Mouse (Mus musculus): Measurements from ENCODE around the gene Tsc1. TPM values are rescaled to one million over a fixed set of nuclear protein-coding genes. Genes with fewer than 3 reads are reported as not detected.

Gene Tsc1
- polyA plus RNA-seq (2014; fragmentation: Nextera tagmentation; extraction: Ambion mirVana): 24.1 TPM in 2 replicates

GRCm38 (mm10) chr2:28640461-28641424, at the start of gene Tsc1:
Gene Tsc1 (plus strand): TSS chr2:28641228.
- DNase-seq (ENCODE audit: low spot score): peak; percentile 99
- Histone ChIP-seq H3K4me1 (ENCODE audit: control insufficient read depth, insufficient read depth, low read length) (peaks cover 8% of the 10 kb centered on the region; the same call in 1 of the 2 replicates), H3K27me3 (ENCODE audit: control insufficient read depth, insufficient read depth, low read length) (no peaks in the 10 kb centered on the region), H3K9ac (ENCODE audit: low read length) (peak within 1 kb of the TSS; percentile 91), H3K9me3 (ENCODE audit: control insufficient read depth, low read length) (no peaks in the 10 kb centered on the region), H3K4me3 (ENCODE audit: low read depth, low read length) (peak within 1 kb of the TSS; percentile 100), H3K36me3 (ENCODE audit: control insufficient read depth, insufficient read depth, low read length) (no peaks in the 10 kb centered on the region), H3K4me2 (ENCODE audit: low read depth) (peak within 1 kb of the TSS; percentile 81), H3K27ac (ENCODE audit: low read depth, low read length) (peak within 1 kb of the TSS; percentile 86)
- WGBS: 3% methylated on average over 37 of the region's 47 CpGs
- ATAC-seq (ENCODE audit: insufficient read depth, low FRiP score, low TSS enrichment): peak; percentile 93

GRCm38 (mm10) chr2:28591479-28591878, 49.5 kb upstream of the Tsc1 start:
- 79% methylated on average over 2 of the region's 2 CpGs for WGBS
- no peaks in the 10 kb centered on the region for H3K4me1 ChIP-seq (ENCODE audit: control insufficient read depth, insufficient read depth, low read length)
- no peak for ATAC-seq (ENCODE audit: insufficient read depth, low FRiP score, low TSS enrichment)

GRCm38 (mm10) chr2:28592809-28593208, 48.2 kb upstream of the Tsc1 start:
- Histone ChIP-seq H3K27me3 (ENCODE audit: control insufficient read depth, insufficient read depth, low read length) (no peaks in the 10 kb centered on the region), H3K27ac (ENCODE audit: low read depth, low read length) (no peak overlapping the region), H3K9me3 (ENCODE audit: control insufficient read depth, low read length) (no peaks in the 10 kb centered on the region), H3K9ac (ENCODE audit: low read length) (no peak overlapping the region), H3K36me3 (ENCODE audit: control insufficient read depth, insufficient read depth, low read length) (no peaks in the 10 kb centered on the region), H3K4me2 (ENCODE audit: low read depth) (no peak overlapping the region), H3K4me3 (ENCODE audit: low read depth, low read length) (no peak overlapping the region), H3K4me1 (ENCODE audit: control insufficient read depth, insufficient read depth, low read length) (no peaks in the 10 kb centered on the region)
- DNase-seq (ENCODE audit: low spot score) (peak; percentile 73), ATAC-seq (ENCODE audit: insufficient read depth, low FRiP score, low TSS enrichment) (no peak)
- 7% methylated on average over 15 of the region's 15 CpGs for WGBS

More at GRCm38 (mm10) chr2:28591479-28591878, 49.5 kb upstream of the Tsc1 start:
- no peak for DNase-seq (ENCODE audit: low spot score)
- Histone ChIP-seq H3K4me3 (ENCODE audit: low read depth, low read length) (no peak overlapping the region), H3K9me3 (ENCODE audit: control insufficient read depth, low read length) (no peaks in the 10 kb centered on the region), H3K9ac (ENCODE audit: low read length) (no peak overlapping the region), H3K27me3 (ENCODE audit: control insufficient read depth, insufficient read depth, low read length) (no peaks in the 10 kb centered on the region), H3K27ac (ENCODE audit: low read depth, low read length) (no peak overlapping the region), H3K36me3 (ENCODE audit: control insufficient read depth, insufficient read depth, low read length) (no peaks in the 10 kb centered on the region), H3K4me2 (ENCODE audit: low read depth) (no peak overlapping the region)

- H3K4me3 ChIP-seq (ENCODE audit: low read depth, low read length): no peak overlapping the region
- H3K4me2 ChIP-seq (ENCODE audit: low read depth): no peak overlapping the region
- H3K9ac ChIP-seq (ENCODE audit: low read length): no peak overlapping the region
- no peaks in the 10 kb centered on the region for H3K27me3 ChIP-seq (ENCODE audit: control insufficient read depth, insufficient read depth, low read length)
- ATAC-seq (ENCODE audit: insufficient read depth, low FRiP score, low TSS enrichment): no peak
- no peaks in the 10 kb centered on the region for H3K9me3 ChIP-seq (ENCODE audit: control insufficient read depth, low read length)
- no peaks in the 10 kb centered on the region for H3K36me3 ChIP-seq (ENCODE audit: control insufficient read depth, insufficient read depth, low read length)
- no peaks in the 10 kb centered on the region for H3K4me1 ChIP-seq (ENCODE audit: control insufficient read depth, insufficient read depth, low read length)
- 78% methylated on average over 7 of the region's 7 CpGs for WGBS
- DNase-seq (ENCODE audit: low spot score): no peak
- H3K27ac ChIP-seq (ENCODE audit: low read depth, low read length): no peak overlapping the region
Measured at GRCm38 (mm10) chr2:28596021-28596420, 45.0 kb upstream of the Tsc1 start.

- Histone ChIP-seq H3K27me3 (ENCODE audit: control insufficient read depth, insufficient read depth, low read length) (no peaks in the 10 kb centered on the region), H3K4me3 (ENCODE audit: low read depth, low read length) (no peak overlapping the region), H3K9ac (ENCODE audit: low read length) (no peak overlapping the region), H3K9me3 (ENCODE audit: control insufficient read depth, low read length) (no peaks in the 10 kb centered on the region), H3K4me1 (ENCODE audit: control insufficient read depth, insufficient read depth, low read length) (no peaks in the 10 kb centered on the region), H3K4me2 (ENCODE audit: low read depth) (no peak overlapping the region), H3K36me3 (ENCODE audit: control insufficient read depth, insufficient read depth, low read length) (no peaks in the 10 kb centered on the region), H3K27ac (ENCODE audit: low read depth, low read length) (no peak overlapping the region)
- DNase-seq (ENCODE audit: low spot score) (no peak), ATAC-seq (ENCODE audit: insufficient read depth, low FRiP score, low TSS enrichment) (no peak)
- WGBS: 87% methylated on average over 7 of the region's 7 CpGs
Measured at GRCm38 (mm10) chr2:28596998-28597397, 44.0 kb upstream of the Tsc1 start.

GRCm38 (mm10) chr2:28597733-28598547, 43.1 kb upstream of the Tsc1 start:
- Histone ChIP-seq H3K4me3 (ENCODE audit: low read depth, low read length) (no peak overlapping the region), H3K36me3 (ENCODE audit: control insufficient read depth, insufficient read depth, low read length) (no peaks in the 10 kb centered on the region), H3K9me3 (ENCODE audit: control insufficient read depth, low read length) (no peaks in the 10 kb centered on the region), H3K27ac (ENCODE audit: low read depth, low read length) (no peak overlapping the region), H3K27me3 (ENCODE audit: control insufficient read depth, insufficient read depth, low read length) (no peaks in the 10 kb centered on the region), H3K9ac (ENCODE audit: low read length) (no peak overlapping the region), H3K4me1 (ENCODE audit: control insufficient read depth, insufficient read depth, low read length) (no peaks in the 10 kb centered on the region), H3K4me2 (ENCODE audit: low read depth) (no peak overlapping the region)
- ATAC-seq (ENCODE audit: insufficient read depth, low FRiP score, low TSS enrichment) (no peak), DNase-seq (ENCODE audit: low spot score) (no peak)
- 76% methylated on average over 7 of the region's 7 CpGs for WGBS

- 74% methylated on average over 12 of the region's 12 CpGs for WGBS
- H3K4me1 ChIP-seq (ENCODE audit: control insufficient read depth, insufficient read depth, low read length): no peaks in the 10 kb centered on the region
- no peak overlapping the region for H3K4me2 ChIP-seq (ENCODE audit: low read depth)
- H3K9me3 ChIP-seq (ENCODE audit: control insufficient read depth, low read length): no peaks in the 10 kb centered on the region
- 0 out of 2 replicates have a peak overlapping the region, but pooled peaks have one; percentile 6 for H3K27ac ChIP-seq (ENCODE audit: low read depth, low read length)
- no peak overlapping the region for H3K9ac ChIP-seq (ENCODE audit: low read length)
- no peak overlapping the region for H3K4me3 ChIP-seq (ENCODE audit: low read depth, low read length)
- H3K36me3 ChIP-seq (ENCODE audit: control insufficient read depth, insufficient read depth, low read length): no peaks in the 10 kb centered on the region
- ATAC-seq (ENCODE audit: insufficient read depth, low FRiP score, low TSS enrichment) (no peak), DNase-seq (ENCODE audit: low spot score) (no peak)
- H3K27me3 ChIP-seq (ENCODE audit: control insufficient read depth, insufficient read depth, low read length): no peaks in the 10 kb centered on the region
Measured at GRCm38 (mm10) chr2:28598692-28599568, 42.1 kb upstream of the Tsc1 start.

GRCm38 (mm10) chr2:28599569-28599900, 41.5 kb upstream of the Tsc1 start:
- no peak for DNase-seq (ENCODE audit: low spot score)
- H3K9ac ChIP-seq (ENCODE audit: low read length): no peak overlapping the region
- no peak overlapping the region for H3K4me2 ChIP-seq (ENCODE audit: low read depth)
- ATAC-seq (ENCODE audit: insufficient read depth, low FRiP score, low TSS enrichment): no peak
- H3K4me1 ChIP-seq (ENCODE audit: control insufficient read depth, insufficient read depth, low read length): no peaks in the 10 kb centered on the region
- no peaks in the 10 kb centered on the region for H3K36me3 ChIP-seq (ENCODE audit: control insufficient read depth, insufficient read depth, low read length)
- H3K27me3 ChIP-seq (ENCODE audit: control insufficient read depth, insufficient read depth, low read length): no peaks in the 10 kb centered on the region
- no peak overlapping the region for H3K4me3 ChIP-seq (ENCODE audit: low read depth, low read length)
- no peak overlapping the region for H3K27ac ChIP-seq (ENCODE audit: low read depth, low read length)
- no peaks in the 10 kb centered on the region for H3K9me3 ChIP-seq (ENCODE audit: control insufficient read depth, low read length)
- 64% methylated on average over 6 of the region's 6 CpGs for WGBS

Data from neural tube, embryonic 11.5 days (tissue).